Mouse (Mus musculus): ENCODE data around the gene Rps6kb2. TPM values are rescaled to one million over a fixed set of nuclear protein-coding genes. Genes with fewer than 3 reads are reported as not detected.

Rps6kb2 gene
- total RNA-seq (2017): 22.8 to 27.8 TPM (median 27.0 TPM) in 3 replicates

DNA sequence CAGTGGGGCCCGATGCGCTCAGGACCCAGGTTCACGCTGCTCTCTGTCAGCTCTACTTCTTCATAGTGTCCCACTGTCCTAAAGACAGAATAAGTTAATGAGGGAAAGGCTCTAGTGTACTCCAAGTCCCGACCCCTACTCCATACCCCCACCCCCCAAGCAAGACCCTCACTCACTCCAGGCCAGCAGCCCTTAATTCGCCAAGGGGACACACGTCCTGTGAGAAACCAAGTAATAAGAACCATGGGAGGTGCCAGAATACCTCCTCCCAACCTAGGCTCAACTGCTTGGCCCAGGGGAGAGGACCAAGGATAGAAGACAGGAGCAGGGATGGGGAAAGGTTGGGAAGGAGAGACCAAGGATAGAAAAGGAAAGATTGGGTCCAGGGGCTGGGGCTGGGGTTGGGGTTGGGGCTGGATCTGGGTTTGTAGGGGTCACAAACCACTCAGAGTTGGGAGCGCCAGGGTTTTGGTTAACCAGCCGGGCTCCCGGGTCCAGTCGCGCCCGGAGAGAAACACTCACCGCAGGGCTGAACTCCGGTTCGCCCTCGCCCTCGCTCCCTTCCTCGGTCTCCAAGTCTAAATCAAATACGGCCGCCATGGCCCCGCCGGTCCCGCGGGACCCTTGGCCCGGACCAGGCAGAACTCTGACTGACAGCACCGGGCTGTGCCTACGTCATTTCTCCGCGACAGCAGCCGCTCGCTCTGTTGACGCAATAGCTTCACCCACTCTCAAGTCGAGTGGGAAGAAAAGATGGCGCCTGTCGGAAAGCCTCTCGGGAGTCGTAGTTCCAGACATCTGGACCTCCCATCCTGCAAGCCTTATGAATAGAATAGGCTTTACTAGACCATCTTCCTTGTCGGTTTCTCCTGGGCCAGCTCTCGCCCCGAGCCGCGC, at the start of gene Rps6kb2:
Gene Rps6kb2, minus strand, starts transcription at position 709 of the 897 bp plus-strand sequence.
- peak; percentile 94 for ATAC-seq (replicated peaks; ENCODE audit: insufficient number of reproducible peaks, low FRiP score, low TSS enrichment, poor library complexity, severe bottlenecking)

DNA sequence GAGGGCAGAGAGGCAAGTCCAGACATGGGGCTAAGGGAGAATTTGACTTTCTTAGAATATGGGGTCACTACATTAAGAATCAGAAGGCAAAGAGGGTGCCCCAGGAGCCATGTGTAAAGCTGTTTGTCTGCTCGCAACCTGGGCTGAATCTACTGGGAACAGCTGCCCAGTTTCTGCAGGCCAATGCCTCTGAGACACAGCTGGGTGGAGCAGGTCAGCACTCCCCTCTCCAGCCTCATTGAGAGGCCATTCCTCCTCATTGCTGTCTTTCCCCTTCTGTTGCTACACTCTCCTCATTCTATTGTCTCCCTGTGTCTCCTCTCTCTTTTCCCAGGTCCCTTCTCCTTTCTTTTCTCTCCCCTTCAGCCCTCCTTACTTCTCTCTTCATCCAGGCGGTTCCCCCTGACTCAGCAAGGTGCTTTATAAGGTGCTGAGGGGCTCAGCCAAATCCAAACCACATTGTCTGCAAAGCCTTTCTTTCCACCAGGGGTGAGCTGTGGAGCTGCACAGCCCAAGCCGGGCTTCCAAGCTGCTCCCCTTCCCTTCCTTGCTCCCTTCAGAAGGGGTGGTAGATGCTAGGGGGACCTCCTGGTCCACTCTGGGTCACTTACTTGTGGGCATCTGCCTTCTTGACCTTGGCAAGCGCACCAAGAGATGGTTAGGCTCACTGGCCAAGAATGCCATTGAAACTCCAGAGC, 48.9 kb upstream of the Rps6kb2 start:
- ATAC-seq (replicated peaks; ENCODE audit: insufficient number of reproducible peaks, low FRiP score, low TSS enrichment, poor library complexity, severe bottlenecking): no peak

- no peak for ATAC-seq (replicated peaks; ENCODE audit: insufficient number of reproducible peaks, low FRiP score, low TSS enrichment, poor library complexity, severe bottlenecking)
Measured at GRCm38 (mm10) chr19:4208563-4208962, 45.4 kb upstream of the Rps6kb2 start.

GRCm38 (mm10) chr19:4206971-4207370, 43.8 kb upstream of the Rps6kb2 start:
- peak; percentile 68 for ATAC-seq (replicated peaks; ENCODE audit: insufficient number of reproducible peaks, low FRiP score, low TSS enrichment, poor library complexity, severe bottlenecking)

DNA sequence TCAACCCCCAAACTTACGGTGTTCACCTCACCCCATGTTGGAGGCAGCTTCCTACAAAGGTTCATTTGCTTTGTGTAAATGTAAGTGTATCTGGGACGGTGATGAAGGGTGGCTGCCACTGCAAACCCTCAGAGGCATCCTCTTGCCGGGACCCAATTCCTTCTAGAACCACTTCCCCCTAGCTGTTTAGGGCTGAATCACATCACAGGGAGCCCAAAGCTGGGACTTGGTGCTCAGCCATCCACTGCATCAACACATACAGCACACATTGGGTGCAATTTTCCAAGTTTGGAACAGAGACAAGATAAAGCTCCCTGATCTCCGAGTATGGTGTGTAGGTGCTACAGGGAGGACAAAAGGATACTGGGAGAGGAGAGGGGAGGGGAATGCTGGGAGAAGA, 41.7 kb upstream of the Rps6kb2 start:
- no peak for ATAC-seq (replicated peaks; ENCODE audit: insufficient number of reproducible peaks, low FRiP score, low TSS enrichment, poor library complexity, severe bottlenecking)

- peak; percentile 44 for ATAC-seq (replicated peaks; ENCODE audit: insufficient number of reproducible peaks, low FRiP score, low TSS enrichment, poor library complexity, severe bottlenecking)
Measured at GRCm38 (mm10) chr19:4203604-4204326, 40.6 kb upstream of the Rps6kb2 start.

DNA sequence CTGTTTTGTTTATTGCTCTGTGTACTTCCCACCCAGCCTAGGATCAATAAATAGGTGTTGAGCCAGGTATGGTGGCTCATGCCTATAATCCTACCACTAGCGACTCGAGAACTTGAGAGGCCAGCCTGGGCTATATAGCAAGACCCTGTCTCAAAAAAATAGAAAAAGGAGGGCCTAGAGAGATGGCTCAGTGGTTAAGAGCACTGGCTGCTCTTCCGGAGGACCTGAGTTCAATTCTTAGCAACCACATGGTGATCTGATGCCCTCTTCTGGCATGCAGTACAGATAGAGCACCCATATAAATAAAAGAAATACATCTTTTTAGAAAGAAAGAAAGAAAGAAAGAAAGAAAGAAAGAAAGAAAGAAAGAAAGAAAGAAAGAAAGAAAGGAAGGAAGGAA, 40.0 kb upstream of the Rps6kb2 start:
- ATAC-seq (replicated peaks; ENCODE audit: insufficient number of reproducible peaks, low FRiP score, low TSS enrichment, poor library complexity, severe bottlenecking): no peak

DNA sequence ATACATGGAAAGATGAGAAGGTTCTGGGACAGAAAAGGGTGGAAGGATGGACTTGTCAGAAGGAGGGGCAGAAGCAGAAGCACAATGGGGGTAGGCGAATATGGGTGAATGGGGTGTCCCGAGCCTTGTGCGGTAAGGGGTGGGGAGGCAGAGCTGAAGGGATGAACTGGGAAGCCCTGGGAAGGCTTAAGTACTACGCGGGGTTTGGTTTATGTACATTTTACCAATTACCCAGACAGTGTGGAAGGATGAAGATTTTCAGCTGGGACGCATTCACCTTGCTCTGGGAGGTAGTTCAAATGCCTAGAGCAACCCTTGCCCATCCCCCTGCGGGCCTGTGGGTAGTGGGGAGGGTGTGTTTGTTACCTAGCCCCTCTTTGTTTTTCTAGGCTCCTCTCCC, 39.0 kb upstream of the Rps6kb2 start:
- ATAC-seq (replicated peaks; ENCODE audit: insufficient number of reproducible peaks, low FRiP score, low TSS enrichment, poor library complexity, severe bottlenecking): no peak

DNA sequence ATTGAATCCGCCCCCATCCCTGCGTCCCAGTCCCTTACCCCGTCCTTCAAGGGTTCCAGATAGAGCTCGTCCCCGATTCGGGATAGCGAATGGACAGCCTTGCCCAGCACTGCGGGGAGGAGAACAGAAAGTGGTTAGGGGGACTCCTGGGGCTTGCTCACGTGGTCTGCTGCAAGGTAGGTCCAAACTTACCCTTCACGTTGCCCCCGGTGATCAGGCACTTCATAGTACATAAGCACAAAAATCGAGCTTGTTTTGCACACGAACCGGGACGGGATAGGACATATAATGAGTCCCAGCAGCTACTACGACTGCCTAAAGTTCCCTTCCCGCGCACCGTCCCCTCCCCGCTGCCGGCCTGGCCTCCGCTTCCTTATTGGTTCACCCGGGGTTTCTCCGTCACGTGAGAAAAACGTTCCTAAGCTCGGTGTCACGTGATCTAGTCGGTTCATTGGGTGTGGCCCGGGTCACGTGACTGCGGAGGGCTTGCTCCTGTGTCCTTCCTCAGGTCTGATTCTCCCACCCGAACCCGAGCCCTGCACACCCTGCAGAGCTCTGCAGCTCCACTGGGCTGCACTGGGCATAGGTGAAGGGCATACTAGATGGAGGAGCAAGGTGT, 38.2 kb upstream of the Rps6kb2 start, which contains the start of gene Rad9a:
Gene Rad9a, minus strand, starts transcription at position 372 of the 619 bp plus-strand sequence.
- peak; percentile 77 for ATAC-seq (replicated peaks; ENCODE audit: insufficient number of reproducible peaks, low FRiP score, low TSS enrichment, poor library complexity, severe bottlenecking)

DNA sequence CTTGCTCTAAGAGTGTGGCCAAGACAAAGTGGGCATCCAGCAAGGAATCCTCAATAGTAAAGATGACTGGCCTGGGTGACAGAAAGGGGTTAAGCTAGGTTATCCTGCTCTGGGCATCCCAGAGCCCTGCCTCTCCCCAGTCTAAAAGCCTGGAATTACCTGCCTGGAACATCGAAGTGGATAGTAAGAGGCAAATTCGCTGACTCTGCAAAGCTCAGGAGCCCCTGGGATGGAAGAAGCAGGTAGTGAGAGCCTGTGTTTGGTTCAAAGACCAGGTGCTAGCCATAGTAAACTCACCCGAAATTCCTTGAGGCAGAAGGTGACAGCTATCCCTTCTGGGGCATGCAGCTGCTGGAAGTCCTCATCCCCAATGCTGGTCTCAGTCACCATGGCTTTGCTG, 34.0 kb upstream of the Rps6kb2 start:
- no peak for ATAC-seq (replicated peaks; ENCODE audit: insufficient number of reproducible peaks, low FRiP score, low TSS enrichment, poor library complexity, severe bottlenecking)

- no peak for ATAC-seq (replicated peaks; ENCODE audit: insufficient number of reproducible peaks, low FRiP score, low TSS enrichment, poor library complexity, severe bottlenecking)
Measured at GRCm38 (mm10) chr19:4196548-4196947, 33.4 kb upstream of the Rps6kb2 start.

DNA sequence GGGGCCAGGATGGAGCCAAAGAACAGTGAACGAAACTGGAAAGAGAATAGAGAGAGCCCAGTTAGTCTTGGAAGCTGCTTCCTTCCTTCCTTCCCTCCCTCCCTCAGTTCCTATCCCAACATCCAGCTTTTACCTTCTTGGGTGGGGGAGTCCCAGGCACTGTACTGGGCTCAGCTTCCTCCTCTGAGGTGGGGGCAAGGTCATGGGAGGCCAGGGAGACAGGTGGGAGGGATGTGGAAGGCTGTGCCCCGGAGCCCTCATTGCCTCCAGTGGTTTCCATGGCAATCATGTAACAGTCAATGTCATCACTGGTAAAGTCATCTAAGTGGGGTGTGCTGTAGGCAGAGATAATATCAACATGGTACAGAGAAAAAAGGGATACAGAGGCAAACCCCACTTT, 32.9 kb upstream of the Rps6kb2 start:
- no peak for ATAC-seq (replicated peaks; ENCODE audit: insufficient number of reproducible peaks, low FRiP score, low TSS enrichment, poor library complexity, severe bottlenecking)

DNA sequence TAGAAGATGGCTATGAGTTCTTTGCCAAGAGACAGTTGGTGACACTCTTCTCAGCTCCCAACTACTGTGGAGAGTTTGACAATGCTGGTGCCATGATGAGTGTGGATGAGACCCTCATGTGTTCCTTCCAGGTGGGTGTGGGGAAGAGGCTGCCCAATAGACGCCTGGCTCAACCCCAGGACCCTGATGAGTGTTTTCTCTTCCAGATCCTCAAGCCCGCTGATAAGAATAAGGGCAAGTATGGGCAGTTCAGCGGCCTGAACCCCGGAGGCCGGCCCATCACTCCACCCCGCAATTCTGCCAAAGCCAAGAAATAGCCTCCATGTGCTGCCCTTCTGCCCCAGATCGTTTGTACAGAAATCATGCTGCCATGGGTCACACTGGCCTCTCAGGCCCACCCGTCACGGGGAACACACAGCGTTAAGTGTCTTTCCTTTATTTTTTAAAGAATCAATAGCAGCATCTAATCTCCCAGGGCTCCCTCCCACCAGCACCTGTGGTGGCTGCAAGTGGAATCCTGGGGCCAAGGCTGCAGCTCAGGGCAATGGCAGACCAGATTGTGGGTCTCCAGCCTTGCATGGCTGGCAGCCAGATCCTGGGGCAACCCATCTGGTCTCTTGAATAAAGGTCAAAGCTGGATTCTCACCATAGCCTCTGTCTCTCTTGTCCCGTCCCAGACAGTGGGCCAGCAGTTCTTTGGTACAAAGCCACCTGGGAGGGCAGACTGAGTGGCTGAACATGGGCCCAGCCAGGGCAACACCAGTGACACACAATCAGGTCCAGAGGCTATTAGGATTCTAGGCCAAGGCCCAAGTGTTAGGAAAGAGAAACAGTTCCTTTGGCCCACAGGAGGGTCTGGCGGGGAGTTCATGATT, 31.9 kb upstream of the Rps6kb2 start:
- no peak for ATAC-seq (replicated peaks; ENCODE audit: insufficient number of reproducible peaks, low FRiP score, low TSS enrichment, poor library complexity, severe bottlenecking)

GRCm38 (mm10) chr19:4194021-4194724, 31.0 kb upstream of the Rps6kb2 start:
- ATAC-seq (replicated peaks; ENCODE audit: insufficient number of reproducible peaks, low FRiP score, low TSS enrichment, poor library complexity, severe bottlenecking): no peak

- no peak for ATAC-seq (replicated peaks; ENCODE audit: insufficient number of reproducible peaks, low FRiP score, low TSS enrichment, poor library complexity, severe bottlenecking)
Measured at GRCm38 (mm10) chr19:4193129-4193528, 30.0 kb upstream of the Rps6kb2 start.

DNA sequence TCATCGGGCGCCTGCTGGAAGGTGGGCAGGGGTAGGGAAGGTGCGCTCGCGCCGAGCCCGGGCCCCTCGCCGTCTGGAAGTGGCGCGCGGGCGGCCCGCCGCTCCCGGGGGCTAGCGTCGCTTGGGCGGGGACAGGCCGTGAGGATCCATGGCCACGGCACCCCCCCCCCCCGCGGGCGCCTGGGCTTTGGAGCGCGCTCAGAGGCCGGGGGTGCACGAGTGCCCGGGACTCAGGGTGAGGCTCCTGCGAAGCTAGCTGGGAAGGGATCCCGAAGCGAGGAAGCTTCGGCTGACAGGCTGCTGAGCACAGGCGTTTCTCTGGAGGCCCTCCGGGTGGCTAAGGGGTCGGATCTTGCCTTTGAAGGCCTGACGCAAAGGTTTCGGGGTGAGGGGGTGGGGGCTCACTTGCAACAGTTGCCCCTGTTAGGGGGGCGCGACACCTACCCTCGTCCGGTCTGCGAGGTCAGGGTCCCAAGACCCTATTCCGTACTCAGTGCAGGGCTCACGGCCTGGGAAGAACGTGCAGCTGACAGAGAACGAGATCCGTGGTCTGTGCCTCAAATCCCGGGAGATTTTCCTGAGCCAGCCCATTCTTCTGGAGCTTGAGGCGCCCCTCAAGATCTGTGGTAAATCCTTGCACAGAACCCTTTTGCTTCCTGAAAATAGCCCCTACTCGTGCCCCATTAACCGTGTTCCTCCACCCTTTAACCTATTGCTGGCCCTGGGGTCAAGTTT, 29.3 kb upstream of the Rps6kb2 start:
- no peak for ATAC-seq (replicated peaks; ENCODE audit: insufficient number of reproducible peaks, low FRiP score, low TSS enrichment, poor library complexity, severe bottlenecking)

All from monocyte, adult 5-6 weeks (primary cell).